Mouse (Mus musculus) hindbrain, embryonic 11.5 days (tissue): ENCODE results near the gene Pcsk4. TPM values are rescaled to one million over a fixed set of nuclear protein-coding genes. Genes with fewer than 3 reads are reported as not detected.

ENCODE experiments used
- ATAC-seq: fragments of 200-750 bp; cut with Nextera tagmentation; 2 replicates; pipeline ENCODE4 v1.8.0; 2017; ENCODE audit warnings: mild to moderate bottlenecking, moderate TSS enrichment, moderate library complexity; ENCODE audit not compliant: low FRiP score
- DNase-seq: peaks from one replicate; pipeline ENCODE4 v3.0.0-alpha.2; 2015; ENCODE audit warnings: low spot score
- H3K27ac ChIP-seq: fragments of 300-500 bp; sonication (generic); 2 replicates; pipeline ENCODE4 v1.5.1; 2014; ENCODE audit warnings: mild to moderate bottlenecking, low read depth, low read length
- H3K27me3 ChIP-seq: fragments of 300-500 bp; sonication (generic); 2 replicates; pipeline ENCODE4 v1.6.1; 2014; ENCODE audit warnings: mild to moderate bottlenecking, low read length, moderate library complexity, mixed read lengths; ENCODE audit not compliant: control insufficient read depth, insufficient read depth
- H3K36me3 ChIP-seq: fragments of 300-500 bp; sonication (generic); 2 replicates; pipeline ENCODE4 v1.6.1; 2014; ENCODE audit warnings: mild to moderate bottlenecking, low read length, moderate library complexity, mixed read lengths; ENCODE audit not compliant: control insufficient read depth, insufficient read depth
- H3K4me1 ChIP-seq: fragments of 300-500 bp; sonication (generic); replicated peaks from 2 replicates; pipeline ENCODE4 v1.6.1; 2014; ENCODE audit warnings: low read length, mixed read lengths; ENCODE audit not compliant: control insufficient read depth, insufficient read depth
- H3K4me2 ChIP-seq: fragments of 300-500 bp; sonication (generic); replicated peaks from 2 replicates; pipeline ENCODE4 v1.6.1; 2014; ENCODE audit warnings: mild to moderate bottlenecking, low read depth, low read length
- H3K4me3 ChIP-seq: fragments of 300-500 bp; sonication (generic); 2 replicates; pipeline ENCODE4 v1.5.1; 2014; ENCODE audit warnings: low read depth, low read length
- H3K9ac ChIP-seq: fragments of 300-500 bp; sonication (generic); 2 replicates; pipeline ENCODE4 v1.6.1; 2014; ENCODE audit warnings: low read depth, low read length
- H3K9me3 ChIP-seq: fragments of 300-500 bp; sonication (generic); 2 replicates; pipeline ENCODE4 v1.6.1; 2016; ENCODE audit warnings: low read length; ENCODE audit not compliant: control insufficient read depth
- WGBS: fragments of 180-500 bp; shearing (Covaris S2); extraction: QIAGEN DNeasy Blood & Tissue Kit; methylation state at CpG from one replicate; pipeline ENCODE4 v1.1.7; 2014; 5-methylcytosine and 5-hydroxymethylcytosine counted together
- polyA plus RNA-seq: library from polyadenylated mRNA; unstranded; fragments of >200 nt; fragmentation: Nextera tagmentation; extraction: Ambion mirVana; gene quantifications from 2 replicates; pipeline ENCODE4 v1.2.1, GENCODE M21; 2014

Gene Pcsk4
- polyA plus RNA-seq, 1 experiment from 2014 or later: 1.8 TPM

DNA sequence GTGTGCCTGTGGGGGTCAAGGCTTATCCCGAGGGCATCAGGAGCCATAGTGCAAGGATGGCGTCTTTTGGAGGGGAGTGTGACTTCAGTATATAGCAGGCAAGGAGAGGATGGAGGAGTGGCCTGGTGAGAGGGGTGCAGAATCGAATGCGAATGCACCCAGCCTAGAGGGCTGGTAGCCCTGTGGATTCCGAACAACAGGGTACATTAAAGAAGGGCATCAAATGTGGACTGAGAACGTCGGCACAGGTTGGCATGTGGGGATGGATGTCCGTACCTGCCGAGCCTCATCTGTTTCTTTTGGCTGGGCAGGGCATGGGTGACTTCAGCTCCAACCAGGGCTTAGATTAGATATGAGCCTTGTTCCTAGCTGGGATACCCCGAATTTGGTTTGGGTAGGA is 29.5 kb downstream of the Pcsk4 start:
- Histone ChIP-seq H3K4me3 (peak overlapping the region; percentile 66), H3K4me2 (peak overlapping the region; percentile 63), H3K9ac (peak overlapping the region; percentile 97), H3K36me3 (peaks cover 7% of the 10 kb centered on the region; the same call in 1 of the 2 replicates), H3K27me3 (peaks cover 5% of the 10 kb centered on the region; the same call in 1 of the 2 replicates), H3K9me3 (no peaks in the 10 kb centered on the region), H3K27ac (peak overlapping the region; percentile 96), H3K4me1 (peaks cover 29% of the 10 kb centered on the region)
- DNase-seq (no peak), ATAC-seq (no peak)
- 45% methylated on average over 10 of the region's 10 CpGs for WGBS

DNA sequence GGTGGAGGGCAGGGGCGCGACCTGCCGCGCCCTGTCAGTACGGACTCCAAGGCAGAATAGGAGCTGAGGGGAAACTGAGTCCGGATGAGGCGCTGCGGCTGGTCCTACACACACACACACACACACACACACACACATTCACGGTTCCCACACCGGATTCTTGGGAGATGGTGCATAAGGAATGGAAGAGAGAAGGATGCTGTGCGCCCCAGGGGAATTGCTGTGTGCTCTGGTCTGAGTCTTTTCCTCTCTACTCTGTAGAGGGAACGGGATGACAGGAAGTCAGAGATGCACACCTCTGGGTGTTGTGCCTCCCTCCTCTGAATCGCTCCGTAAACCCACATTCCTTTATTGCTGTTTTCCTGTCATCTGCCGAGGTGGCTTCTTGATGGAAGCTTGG is 30.0 kb downstream of the Pcsk4 start:
- peak overlapping the region; percentile 63 for H3K4me2 ChIP-seq
- H3K9me3 ChIP-seq: no peaks in the 10 kb centered on the region
- ATAC-seq (no peak), DNase-seq (peak; percentile 66)
- peaks cover 6% of the 10 kb centered on the region for H3K36me3 ChIP-seq
- H3K9ac ChIP-seq: peak overlapping the region; percentile 97
- peaks cover 3% of the 10 kb centered on the region; the same call in 1 of the 2 replicates for H3K27me3 ChIP-seq
- 5% methylated on average over 15 of the region's 15 CpGs for WGBS
- H3K4me1 ChIP-seq: peaks cover 27% of the 10 kb centered on the region
- H3K4me3 ChIP-seq: peak overlapping the region; percentile 66
- peak overlapping the region; percentile 96 for H3K27ac ChIP-seq

DNA sequence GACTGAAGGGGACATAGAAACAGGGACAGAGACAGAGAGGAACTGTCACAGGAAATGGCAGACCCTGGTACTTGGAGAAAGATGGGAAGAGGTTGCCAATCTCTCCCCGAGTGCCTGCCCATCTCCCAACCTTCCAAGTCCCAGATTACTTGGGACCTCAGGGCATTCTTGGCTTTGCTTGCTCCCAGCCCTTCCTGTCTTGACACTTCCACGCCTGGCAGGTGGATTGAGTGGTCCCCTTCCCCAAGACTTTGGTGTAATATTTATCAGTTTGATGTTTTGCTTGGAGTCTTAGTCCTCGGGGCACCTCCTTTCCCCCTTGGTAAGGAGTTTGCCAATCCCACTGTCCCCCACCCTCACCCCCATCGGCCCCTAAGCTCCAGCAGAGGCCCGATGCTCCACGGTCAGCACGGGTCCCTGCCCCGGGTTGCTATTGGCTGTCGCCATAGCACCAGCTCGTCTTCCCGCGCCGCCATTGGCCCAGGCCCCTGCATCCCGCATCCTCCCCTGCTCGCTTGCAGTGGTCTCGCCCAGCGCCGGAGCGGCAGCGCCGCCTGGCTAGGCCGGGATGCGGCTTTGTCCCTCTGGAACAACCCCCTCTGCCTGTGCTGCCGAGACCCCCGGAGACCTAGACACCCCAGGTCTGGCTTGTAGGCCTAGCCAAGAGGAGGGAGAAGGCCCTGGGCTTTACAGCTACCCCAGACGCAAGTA is 30.6 kb downstream of the Pcsk4 start:
- peaks cover 30% of the 10 kb centered on the region for H3K4me1 ChIP-seq
- peaks cover 3% of the 10 kb centered on the region; the same call in 1 of the 2 replicates for H3K27me3 ChIP-seq
- ATAC-seq: peak; percentile 77

DNA sequence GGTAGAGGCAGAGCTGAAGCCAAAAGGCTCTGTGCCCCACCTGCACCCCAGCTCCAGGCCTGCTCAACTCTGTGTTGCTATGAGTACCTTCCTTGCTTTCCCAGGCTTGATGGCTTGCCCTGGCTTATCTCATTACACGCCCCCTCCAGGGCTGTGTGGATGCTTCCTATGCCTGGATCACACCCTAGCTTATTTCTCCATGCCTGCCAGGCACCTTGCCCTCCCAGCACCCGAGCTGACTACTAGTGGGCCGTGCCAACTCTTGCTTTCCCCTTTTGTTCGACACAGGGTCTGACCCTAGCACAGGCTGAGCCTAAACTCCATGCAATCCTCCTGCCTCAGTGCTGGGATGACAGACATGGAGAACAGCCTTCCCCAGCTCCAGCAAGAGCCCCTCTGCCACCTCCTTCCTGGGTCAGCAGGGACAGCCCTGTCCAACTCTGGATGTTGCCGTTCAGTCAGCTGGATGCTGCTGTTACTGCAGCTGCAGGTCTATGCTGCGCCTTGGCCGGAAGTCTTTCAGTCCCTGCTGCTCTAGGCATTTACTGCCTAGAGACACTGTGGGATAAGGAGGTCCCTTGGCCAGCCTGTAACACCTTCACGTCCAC is 31.7 kb downstream of the Pcsk4 start:
- peaks cover 10% of the 10 kb centered on the region for H3K36me3 ChIP-seq
- no peaks in the 10 kb centered on the region for H3K9me3 ChIP-seq
- peaks cover 3% of the 10 kb centered on the region; the same call in 1 of the 2 replicates for H3K27me3 ChIP-seq
- no peak overlapping the region for H3K4me2 ChIP-seq
- H3K4me3 ChIP-seq: 0 out of 2 replicates have a peak overlapping the region, but pooled peaks have one; percentile 2
- 80% methylated on average over 8 of the region's 8 CpGs for WGBS
- H3K27ac ChIP-seq: peak overlapping the region; percentile 36; the same call in 1 of the 2 replicates
- peaks cover 34% of the 10 kb centered on the region for H3K4me1 ChIP-seq
- H3K9ac ChIP-seq: peak overlapping the region; percentile 15; the same call in 1 of the 2 replicates
- no peak for ATAC-seq
- no peak for DNase-seq

More for the DNA sequence above, 30.6 kb downstream of the Pcsk4 start:
- Histone ChIP-seq H3K9me3 (no peaks in the 10 kb centered on the region), H3K36me3 (peaks cover 10% of the 10 kb centered on the region), H3K4me2 (peak overlapping the region; percentile 63), H3K9ac (peak overlapping the region; percentile 97), H3K4me3 (peak overlapping the region; percentile 66), H3K27ac (peak overlapping the region; percentile 96)
- 4% methylated on average over 26 of the region's 26 CpGs for WGBS
- peak; percentile 89 for DNase-seq

DNA sequence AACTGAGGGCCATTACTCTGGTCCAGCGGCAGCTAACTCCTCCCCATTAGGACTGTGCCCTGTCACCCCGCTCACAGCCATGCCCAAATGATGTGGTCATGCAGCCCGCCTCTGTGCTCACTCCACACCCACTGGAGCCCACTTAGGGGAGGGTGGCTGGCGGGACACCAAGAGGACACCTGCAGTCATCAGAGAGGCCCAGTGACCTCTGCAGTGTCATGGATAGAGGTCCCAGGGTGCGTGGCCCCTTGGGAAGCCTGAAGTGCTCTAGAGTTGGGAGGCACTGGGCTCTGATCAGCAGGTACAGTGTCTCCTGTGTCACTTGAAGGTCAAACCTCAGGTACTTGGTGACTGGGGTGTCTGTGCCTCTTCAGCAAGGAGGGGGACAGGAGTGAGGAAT is 32.5 kb downstream of the Pcsk4 start:
- H3K4me3 ChIP-seq: no peak overlapping the region
- ATAC-seq: no peak

DNA sequence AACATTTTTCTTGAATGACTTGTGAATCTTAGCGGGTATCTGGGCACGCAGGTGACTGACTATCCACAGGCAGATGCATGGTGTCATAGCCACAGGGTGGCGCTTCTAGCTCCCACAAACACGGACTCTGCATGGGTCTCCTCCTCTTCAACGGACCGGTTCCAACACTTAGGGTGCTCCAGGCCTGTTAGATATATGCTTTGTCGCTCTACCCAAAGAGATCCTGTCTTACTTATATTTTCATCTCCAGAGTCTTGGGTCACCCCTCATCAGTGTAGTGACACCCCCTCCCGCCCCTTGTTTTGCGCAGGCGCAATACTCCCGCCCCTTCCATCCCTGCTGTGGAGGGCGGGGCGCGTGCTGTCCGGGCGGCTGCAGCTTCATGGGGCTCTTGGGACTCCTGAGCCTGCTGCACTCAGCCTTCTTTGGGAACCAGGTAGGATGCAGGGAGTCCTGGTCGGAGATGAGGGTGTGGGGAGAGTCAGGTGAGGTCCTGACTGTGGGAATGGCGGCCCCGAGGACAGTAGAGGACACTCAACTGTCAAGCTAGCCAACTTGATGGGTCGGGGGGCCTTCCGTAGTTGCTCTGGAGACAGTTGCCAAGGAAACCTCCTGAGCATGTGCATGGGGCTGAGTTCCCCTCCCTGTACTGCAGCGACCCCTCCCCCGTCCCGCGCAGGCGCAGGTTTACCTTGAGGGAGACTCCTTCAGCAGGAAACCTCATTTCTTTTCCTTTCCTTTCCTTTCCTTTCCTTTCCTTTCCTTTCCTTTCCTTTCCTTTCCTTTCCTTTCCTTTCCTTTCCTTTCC is 33.5 kb downstream of the Pcsk4 start, which contains the start of gene Apc2:
Apc2 (plus strand) TSS at position 360 of the 808 bp plus-strand sequence.
- peak; percentile 61 for ATAC-seq
- Histone ChIP-seq H3K4me2 (peak within 1 kb of the TSS; percentile 68), H3K4me1 (peaks cover 25% of the 10 kb centered on the region), H3K36me3 (peaks cover 10% of the 10 kb centered on the region), H3K27me3 (peaks cover 3% of the 10 kb centered on the region; the same call in 1 of the 2 replicates), H3K4me3 (peak within 1 kb of the TSS; percentile 45), H3K9ac (peak within 1 kb of the TSS; percentile 59), H3K9me3 (no peaks in the 10 kb centered on the region), H3K27ac (peak within 1 kb of the TSS; percentile 85)
- WGBS: 1% methylated on average over 26 of the region's 26 CpGs
- DNase-seq: peak; percentile 88

More for the DNA sequence above, 32.5 kb downstream of the Pcsk4 start:
- H3K9me3 ChIP-seq: no peaks in the 10 kb centered on the region
- peaks cover 3% of the 10 kb centered on the region; the same call in 1 of the 2 replicates for H3K27me3 ChIP-seq
- H3K4me1 ChIP-seq: peaks cover 28% of the 10 kb centered on the region
- DNase-seq: no peak
- 79% methylated on average over 5 of the region's 5 CpGs for WGBS
- peaks cover 10% of the 10 kb centered on the region for H3K36me3 ChIP-seq
- peak overlapping the region; percentile 68 for H3K4me2 ChIP-seq
- peak overlapping the region; percentile 85 for H3K27ac ChIP-seq
- no peak overlapping the region for H3K9ac ChIP-seq

DNA sequence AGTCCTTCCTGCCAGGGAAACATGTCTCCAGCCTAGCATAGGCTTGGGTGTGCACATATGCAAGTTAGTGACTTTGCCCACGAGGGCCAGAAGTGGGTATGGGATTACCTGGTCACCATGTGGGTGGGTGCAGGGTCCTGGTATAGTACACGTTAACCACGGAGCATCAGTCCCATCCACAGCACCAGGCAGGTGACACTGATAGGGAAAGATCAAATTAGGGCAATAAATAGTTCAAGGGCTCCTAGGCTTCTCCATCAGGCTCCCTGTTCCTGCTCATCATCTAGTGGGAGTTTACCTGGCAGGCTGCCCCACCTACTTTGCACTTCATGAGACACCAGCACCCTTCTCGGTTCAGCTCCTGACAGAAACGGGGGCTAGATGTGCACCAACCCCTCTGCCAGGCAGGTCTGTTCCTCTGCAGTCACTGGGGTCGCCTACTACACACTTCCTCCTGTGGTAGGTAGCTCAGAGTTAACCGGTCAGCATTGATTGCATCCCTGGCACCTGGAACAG is 34.5 kb downstream of the Pcsk4 start:
- ATAC-seq (no peak), DNase-seq (no peak)
- peaks cover 25% of the 10 kb centered on the region for H3K4me1 ChIP-seq
- no peak overlapping the region for H3K9ac ChIP-seq
- H3K27me3 ChIP-seq: no peaks in the 10 kb centered on the region
- no peak overlapping the region for H3K4me3 ChIP-seq
- H3K27ac ChIP-seq: peak overlapping the region; percentile 85; the same call in 1 of the 2 replicates
- H3K9me3 ChIP-seq: no peaks in the 10 kb centered on the region
- 54% methylated on average over 7 of the region's 7 CpGs for WGBS
- peak overlapping the region; percentile 68; the same call in 1 of the 2 replicates for H3K4me2 ChIP-seq
- peaks cover 10% of the 10 kb centered on the region for H3K36me3 ChIP-seq

DNA sequence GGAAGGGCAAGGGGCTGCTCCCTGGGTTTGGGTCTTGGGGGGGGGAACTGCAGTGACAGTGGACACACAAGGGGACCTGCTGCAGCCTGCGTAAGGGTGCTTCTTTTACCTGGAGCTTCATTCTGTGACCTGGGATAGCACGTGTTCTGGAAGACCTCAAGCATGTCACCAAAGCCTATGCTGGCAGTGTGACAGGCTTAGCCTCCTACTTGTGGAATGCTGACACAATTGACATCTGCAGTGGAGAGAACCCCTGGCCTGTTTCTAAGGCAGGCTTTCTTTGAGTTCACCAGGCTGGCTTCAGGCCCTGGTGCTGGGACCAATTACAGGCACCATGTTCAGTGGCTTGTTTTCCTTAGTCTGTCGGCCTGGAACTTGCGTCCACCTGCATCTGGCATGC is 35.0 kb downstream of the Pcsk4 start:
- no peak overlapping the region; the same call in 1 of the 2 replicates for H3K4me2 ChIP-seq

More for the DNA sequence above, 35.0 kb downstream of the Pcsk4 start:
- Histone ChIP-seq H3K36me3 (peaks cover 10% of the 10 kb centered on the region), H3K27me3 (no peaks in the 10 kb centered on the region), H3K9me3 (no peaks in the 10 kb centered on the region), H3K9ac (no peak overlapping the region), H3K4me3 (peak overlapping the region; percentile 10; the same call in 1 of the 2 replicates), H3K27ac (no peak overlapping the region), H3K4me1 (peaks cover 25% of the 10 kb centered on the region)
- no peak for ATAC-seq
- no peak for DNase-seq
- 85% methylated on average over 4 of the region's 4 CpGs for WGBS
